Mouse (Mus musculus) heart, embryonic 10.5 days (tissue): ENCODE data around the gene Bricd5. TPM values are rescaled to one million over a fixed set of nuclear protein-coding genes. Genes with fewer than 3 reads are reported as not detected.
A peak's percentile ranks its signal among the peaks of the same experiment; 100 is the strongest.

Source experiments
- DNase-seq: peaks from one replicate; pipeline ENCODE4 v3.0.0-alpha.2; 2017; ENCODE audit warnings: low spot score
- H3K27ac ChIP-seq: fragments of 300-500 bp; sonication (generic); 2 replicates; pipeline ENCODE4 v1.5.1; 2016; ENCODE audit warnings: mild to moderate bottlenecking
- H3K27me3 ChIP-seq: fragments of 300-500 bp; sonication (generic); 2 replicates; pipeline ENCODE4 v1.6.1; 2016; ENCODE audit warnings: mild to moderate bottlenecking; ENCODE audit not compliant: poor library complexity, insufficient read depth, severe bottlenecking
- H3K36me3 ChIP-seq: fragments of 300-500 bp; sonication (generic); 2 replicates; pipeline ENCODE4 v1.6.1; 2016; ENCODE audit warnings: mild to moderate bottlenecking, moderate library complexity
- H3K4me1 ChIP-seq: fragments of 300-500 bp; sonication (generic); 2 replicates; pipeline ENCODE4 v1.6.1; 2016; ENCODE audit warnings: mild to moderate bottlenecking
- H3K4me3 ChIP-seq: fragments of 300-500 bp; sonication (generic); 2 replicates; pipeline ENCODE4 v1.5.1; 2016; ENCODE audit warnings: mild to moderate bottlenecking, moderate library complexity
- H3K9me3 ChIP-seq: fragments of 300-500 bp; sonication (generic); 2 replicates; pipeline ENCODE4 v1.6.1; 2016; ENCODE audit warnings: mild to moderate bottlenecking, moderate library complexity
- WGBS: fragments of 180-500 bp; shearing (Covaris S2); methylation state at CpG from one replicate; pipeline ENCODE4 v1.1.7; 2016; 5-methylcytosine and 5-hydroxymethylcytosine counted together
- polyA plus RNA-seq: library from polyadenylated mRNA; unstranded; fragments of >200 nt; fragmentation: Nextera tagmentation; extraction: Ambion mirVana; gene quantifications from 2 replicates; pipeline ENCODE4 v1.2.1, GENCODE M21; 2016

The Bricd5 gene
- polyA plus RNA-seq, 1 experiment from 2014 or later: 0.69 TPM

DNA sequence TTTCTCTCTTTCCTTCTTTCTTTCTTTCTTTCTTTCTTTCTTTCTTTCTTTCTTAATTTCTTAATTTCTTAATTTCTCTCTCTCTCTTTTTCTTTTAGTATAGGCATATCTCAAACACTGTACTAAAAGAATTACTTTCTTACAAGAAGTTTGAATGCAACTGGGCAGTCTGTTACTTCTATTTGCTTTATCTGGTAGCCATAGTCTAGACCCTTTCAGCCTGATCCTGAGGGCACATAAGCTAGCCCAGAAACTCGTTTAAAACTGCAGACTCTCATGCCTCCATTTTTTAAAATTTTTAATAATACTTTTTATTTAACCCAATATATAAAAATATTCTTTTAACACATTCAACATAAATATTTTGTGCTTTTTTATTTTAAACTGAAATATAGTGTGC, 5.7 kb downstream of the Bricd5 start:
- no peaks in the 10 kb centered on the region for H3K9me3 ChIP-seq
- WGBS: 32% methylated on average over 1 of the region's 1 CpGs
- peaks cover 19% of the 10 kb centered on the region for H3K4me1 ChIP-seq
- no peaks in the 10 kb centered on the region for H3K27me3 ChIP-seq
- DNase-seq: no peak
- peak overlapping the region; percentile 98; the same call in 1 of the 2 replicates for H3K27ac ChIP-seq
- H3K36me3 ChIP-seq: peaks cover 36% of the 10 kb centered on the region
- H3K4me3 ChIP-seq: peak overlapping the region; percentile 82

DNA sequence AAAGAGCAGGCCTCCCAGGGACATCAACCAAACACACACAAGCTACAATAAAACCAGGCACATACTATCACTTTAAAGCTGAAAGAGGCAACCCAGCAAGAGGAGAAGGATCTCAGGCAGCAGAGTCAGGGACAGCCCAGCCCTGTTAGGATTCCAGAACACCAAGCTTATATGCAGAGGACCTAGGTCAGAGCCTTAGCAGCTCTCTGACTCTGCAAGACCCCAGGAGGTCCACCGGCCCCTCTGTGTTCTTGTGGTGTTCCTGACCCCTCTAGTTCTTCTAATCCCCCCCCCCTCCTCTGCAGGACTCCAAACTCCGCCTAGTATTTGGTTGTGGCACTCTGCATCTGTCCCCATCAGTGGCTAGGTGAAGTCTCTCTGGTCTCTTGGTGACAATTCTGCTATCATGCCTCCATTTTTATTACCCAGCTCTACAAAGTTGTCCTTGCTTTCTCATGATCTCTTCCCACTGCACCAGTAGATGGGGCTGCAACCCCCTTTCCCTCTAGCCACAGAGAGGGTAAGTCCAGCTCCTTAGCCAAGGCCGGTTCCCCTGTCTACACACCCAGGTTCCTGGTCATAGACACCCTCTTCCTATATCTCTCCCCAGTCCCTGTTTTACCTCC, 6.6 kb downstream of the Bricd5 start:
- 0 out of 2 replicates have a peak overlapping the region, but pooled peaks have one; percentile 15 for H3K4me3 ChIP-seq
- no peaks in the 10 kb centered on the region for H3K9me3 ChIP-seq
- peak; percentile 66 for DNase-seq
- peaks cover 27% of the 10 kb centered on the region for H3K36me3 ChIP-seq
- peaks cover 5% of the 10 kb centered on the region; the same call in 1 of the 2 replicates for H3K27me3 ChIP-seq
- WGBS: 37% methylated on average over 3 of the region's 3 CpGs
- H3K4me1 ChIP-seq: peaks cover 20% of the 10 kb centered on the region
- peak overlapping the region; percentile 25; the same call in 1 of the 2 replicates for H3K27ac ChIP-seq

DNA sequence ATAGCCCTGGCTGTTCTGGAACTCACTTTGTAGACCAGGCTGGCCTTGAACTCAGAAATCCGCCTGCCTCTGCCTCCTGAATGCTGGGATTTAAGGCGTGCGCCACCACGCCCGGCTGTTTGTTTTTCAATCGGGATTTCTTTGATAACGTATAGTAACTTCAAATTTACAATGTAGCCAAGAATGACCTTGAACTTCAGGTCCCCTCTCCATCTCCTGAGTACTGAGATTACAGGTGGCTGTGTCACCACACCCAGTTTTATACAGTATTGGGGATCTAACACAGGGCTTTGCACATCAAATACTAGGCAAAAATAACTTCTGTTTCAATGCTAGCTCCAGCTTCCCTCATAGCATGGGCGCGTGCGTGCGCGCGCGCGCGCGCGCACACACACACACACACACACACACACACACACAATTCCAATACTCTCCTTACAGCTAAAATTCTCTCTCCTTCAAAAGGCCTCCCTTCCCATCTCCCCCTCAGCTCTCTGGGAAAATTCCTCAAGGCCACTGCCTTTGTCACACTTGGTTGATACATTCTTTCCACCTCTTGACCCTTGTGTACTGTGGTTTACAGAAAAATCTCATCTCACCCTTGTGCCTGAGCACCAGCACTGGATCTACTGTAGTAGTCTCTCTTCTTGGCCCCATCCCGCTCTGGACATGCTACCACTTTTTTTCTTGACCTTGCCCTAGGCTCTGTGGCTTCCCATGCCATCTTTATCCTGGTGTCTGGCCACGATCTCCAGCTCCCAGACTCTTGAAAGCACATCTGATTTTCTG, 7.5 kb downstream of the Bricd5 start:
- no peaks in the 10 kb centered on the region for H3K9me3 ChIP-seq
- peaks cover 18% of the 10 kb centered on the region for H3K36me3 ChIP-seq
- 90% methylated on average over 20 of the region's 20 CpGs for WGBS
- peaks cover 12% of the 10 kb centered on the region; the same call in 1 of the 2 replicates for H3K27me3 ChIP-seq
- no peak overlapping the region for H3K27ac ChIP-seq
- no peak overlapping the region for H3K4me3 ChIP-seq
- peak; percentile 68 for DNase-seq
- H3K4me1 ChIP-seq: peaks cover 25% of the 10 kb centered on the region

DNA sequence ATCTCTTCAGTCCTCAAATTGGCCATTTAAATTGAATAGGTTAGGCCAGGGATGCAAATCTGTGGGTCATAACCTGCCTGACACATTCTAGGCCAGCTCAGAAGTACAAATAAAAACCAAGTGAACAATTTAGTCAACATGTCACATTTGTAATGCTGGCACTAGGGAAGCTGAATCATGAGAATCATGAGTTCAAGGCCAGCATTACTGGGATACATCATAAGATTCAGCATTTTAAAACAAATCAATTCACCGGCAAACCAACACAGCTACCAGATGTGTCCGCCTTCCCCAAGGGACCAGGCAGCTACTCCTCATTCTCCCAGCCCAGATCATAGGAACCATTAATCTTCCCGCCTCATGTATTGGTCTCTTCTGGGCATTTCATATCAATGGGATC, 9.8 kb downstream of the Bricd5 start:
- 89% methylated on average over 3 of the region's 3 CpGs for WGBS
- Histone ChIP-seq H3K9me3 (no peaks in the 10 kb centered on the region), H3K4me1 (peaks cover 20% of the 10 kb centered on the region), H3K27me3 (peaks cover 35% of the 10 kb centered on the region), H3K4me3 (no peak overlapping the region), H3K36me3 (no peaks in the 10 kb centered on the region), H3K27ac (no peak overlapping the region)
- no peak for DNase-seq

DNA sequence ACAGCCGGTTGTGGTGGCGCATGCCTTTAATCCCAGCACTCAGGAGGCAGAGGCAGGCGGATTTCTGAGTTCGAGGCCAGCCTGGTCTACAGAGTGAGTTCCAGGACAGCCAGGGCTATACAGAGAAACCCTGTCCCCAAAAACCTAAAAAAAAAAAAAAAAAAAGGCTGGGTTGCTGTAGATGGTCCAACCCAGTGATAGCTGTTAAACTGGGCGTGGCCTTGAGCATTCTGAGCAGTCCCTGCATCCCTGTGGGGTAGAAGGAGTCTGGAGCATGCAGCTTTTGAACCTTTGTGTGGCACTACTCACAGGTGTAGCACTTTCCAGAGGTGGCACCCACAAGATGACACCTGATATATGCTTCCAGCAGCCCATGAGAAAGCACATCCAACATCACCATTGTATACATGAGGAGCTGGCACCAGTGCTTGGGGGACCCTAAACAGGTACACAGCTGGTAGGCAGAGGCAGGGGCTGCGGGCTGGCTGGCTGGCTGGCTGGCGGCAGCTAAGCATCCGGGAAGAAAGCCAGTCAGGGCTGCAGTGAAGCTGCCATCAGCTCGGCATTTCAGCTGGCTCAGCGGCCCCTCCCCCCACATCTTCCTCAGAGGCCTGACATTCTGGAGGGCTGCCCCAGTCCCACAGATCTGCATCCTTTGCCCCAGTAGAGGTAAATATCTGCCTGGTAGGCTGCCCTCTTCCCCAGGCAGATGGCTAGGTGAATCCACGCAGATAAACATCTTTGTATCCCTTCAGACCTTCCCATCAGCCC, 11.6 kb downstream of the Bricd5 start:
- Histone ChIP-seq H3K4me3 (no peak overlapping the region), H3K4me1 (peaks cover 30% of the 10 kb centered on the region), H3K9me3 (no peaks in the 10 kb centered on the region), H3K36me3 (no peaks in the 10 kb centered on the region), H3K27ac (peak overlapping the region; percentile 52; the same call in 1 of the 2 replicates), H3K27me3 (peaks cover 51% of the 10 kb centered on the region)
- no peak for DNase-seq
- 45% methylated on average over 11 of the region's 11 CpGs for WGBS

DNA sequence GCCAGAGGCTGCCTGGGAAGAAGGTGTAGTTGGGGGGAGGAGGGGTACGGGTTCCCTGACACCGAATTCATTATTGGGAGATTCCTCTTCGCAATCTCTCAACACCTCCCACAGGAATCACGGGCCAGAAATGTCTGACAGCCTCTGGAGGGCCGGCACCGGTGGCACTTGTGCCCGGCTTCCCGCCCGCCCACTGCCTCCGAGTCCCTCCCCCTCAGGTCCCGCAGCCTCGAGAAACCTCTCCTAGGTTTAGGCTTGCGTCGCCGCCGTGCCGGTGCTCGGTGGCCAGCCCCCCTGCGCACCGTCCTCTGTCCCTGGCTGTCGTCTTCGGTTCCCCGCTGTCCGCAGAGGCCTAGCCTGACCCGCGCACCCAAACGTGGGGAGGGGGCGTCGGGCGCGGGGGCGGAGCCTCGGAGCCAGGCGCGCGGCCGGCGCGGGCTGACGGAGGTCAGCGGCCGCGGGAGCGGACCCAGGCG, 14.5 kb downstream of the Bricd5 start, which contains the start of gene Caskin1:
Gene Caskin1 (plus strand): TSS at position 416 of the 476 bp plus-strand sequence.
- DNase-seq: no peak
- H3K4me1 ChIP-seq: peaks cover 26% of the 10 kb centered on the region
- WGBS: 1% methylated on average over 45 of the region's 45 CpGs

DNA sequence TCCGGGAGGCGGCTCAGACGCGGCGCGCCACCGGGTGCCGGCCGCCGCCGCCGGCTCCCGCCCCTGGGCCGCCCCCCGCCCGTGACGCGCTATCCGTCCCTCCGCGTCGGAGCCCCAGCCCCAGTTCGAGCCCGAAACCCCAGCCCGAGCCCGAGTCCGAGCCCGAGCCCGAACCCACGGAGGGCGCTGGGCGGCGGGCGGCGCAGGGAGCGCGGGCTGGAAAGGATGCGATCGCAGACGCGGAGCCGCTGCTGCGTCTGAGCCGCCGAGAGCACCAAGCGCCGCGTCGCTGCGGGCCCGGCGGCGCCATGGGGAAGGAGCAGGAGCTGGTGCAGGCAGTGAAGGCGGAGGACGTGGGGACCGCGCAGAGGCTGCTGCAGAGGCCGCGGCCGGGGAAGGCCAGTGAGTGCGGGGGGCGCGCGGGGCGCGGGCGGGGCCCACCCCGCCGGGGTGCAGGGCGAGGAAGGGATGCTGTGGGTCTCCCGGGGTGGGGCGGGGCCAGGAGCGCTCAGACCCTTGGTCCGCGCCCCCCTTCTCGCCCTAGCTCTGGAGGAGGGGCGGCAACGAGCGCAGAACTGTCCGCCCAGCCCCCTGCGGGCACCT, 15.1 kb downstream of the Bricd5 start:
- Histone ChIP-seq H3K27ac (peak overlapping the region; percentile 79), H3K4me3 (peak overlapping the region; percentile 82), H3K27me3 (peaks cover 70% of the 10 kb centered on the region), H3K9me3 (no peaks in the 10 kb centered on the region), H3K4me1 (peaks cover 26% of the 10 kb centered on the region), H3K36me3 (no peaks in the 10 kb centered on the region)
- DNase-seq: no peak
- WGBS: under 1% methylated on average over 71 of the region's 81 CpGs

More for the DNA sequence above, 14.5 kb downstream of the Bricd5 start, which contains the start of gene Caskin1:
- no peaks in the 10 kb centered on the region for H3K9me3 ChIP-seq
- peak within 1 kb of the TSS; percentile 79 for H3K27ac ChIP-seq
- no peaks in the 10 kb centered on the region for H3K36me3 ChIP-seq
- H3K27me3 ChIP-seq: peaks cover 70% of the 10 kb centered on the region
- peak within 1 kb of the TSS; percentile 82 for H3K4me3 ChIP-seq

DNA sequence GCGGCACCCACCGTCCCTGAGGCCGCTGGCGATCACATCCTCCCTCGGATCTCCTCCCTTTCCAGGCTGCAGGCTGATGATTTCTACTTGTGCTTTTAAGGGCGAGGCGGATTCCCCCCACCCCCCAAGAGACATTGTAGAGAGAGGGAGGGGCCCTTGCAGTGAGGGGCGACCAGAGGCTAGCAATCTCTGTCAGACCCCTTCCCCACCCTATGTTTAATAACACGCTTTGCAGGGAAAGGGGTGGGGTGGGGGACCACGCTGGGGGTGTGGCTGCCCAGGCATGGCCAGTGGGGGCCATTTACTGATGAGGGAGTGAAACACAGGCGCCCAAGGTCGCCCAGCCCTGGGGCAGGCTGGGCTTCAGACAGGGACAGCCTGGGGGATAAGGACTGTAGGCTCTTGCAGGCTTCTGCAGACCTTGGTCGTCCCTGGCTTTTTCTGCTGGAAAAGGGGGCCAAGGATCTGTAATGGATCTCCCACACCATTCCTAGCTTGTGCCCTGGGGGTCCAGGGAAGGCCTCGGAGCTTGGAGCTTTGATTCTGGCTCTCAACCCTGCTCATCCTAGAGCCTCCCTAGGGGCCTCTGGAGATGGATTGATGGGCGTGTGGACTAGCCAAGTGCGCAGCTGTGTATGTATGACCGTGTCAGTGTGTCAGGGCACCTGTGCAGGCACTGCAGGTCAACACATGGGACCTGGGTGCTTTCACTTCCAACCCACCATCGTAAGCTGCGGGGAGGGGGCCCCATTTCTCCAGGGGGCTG, 15.8 kb downstream of the Bricd5 start:
- Histone ChIP-seq H3K27me3 (peaks cover 70% of the 10 kb centered on the region), H3K27ac (peak overlapping the region; percentile 79)
- WGBS: 19% methylated on average over 19 of the region's 19 CpGs

DNA sequence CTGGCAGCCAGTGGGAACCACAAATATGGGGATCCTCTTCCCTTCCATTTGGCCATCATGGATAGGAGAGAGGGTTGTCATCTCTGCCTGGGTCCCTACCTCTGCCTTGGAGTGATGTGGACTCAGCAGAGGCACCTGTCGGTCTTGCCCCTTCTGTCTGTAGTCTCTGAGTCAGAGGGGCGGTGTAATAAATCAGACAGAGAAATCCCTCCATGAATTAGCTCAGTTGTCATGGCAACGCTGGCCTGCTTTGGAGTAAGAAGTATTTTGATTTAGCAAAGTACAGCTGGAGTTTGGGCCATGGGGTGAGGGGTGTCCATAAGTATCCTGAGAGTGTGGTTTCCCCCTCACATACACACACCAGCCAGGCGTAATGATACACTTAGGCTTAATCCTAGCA, 16.7 kb downstream of the Bricd5 start:
- WGBS: 82% methylated on average over 4 of the region's 4 CpGs
- no peak for DNase-seq
- Histone ChIP-seq H3K9me3 (no peaks in the 10 kb centered on the region), H3K4me1 (peaks cover 23% of the 10 kb centered on the region), H3K4me3 (no peak overlapping the region), H3K36me3 (no peaks in the 10 kb centered on the region), H3K27ac (no peak overlapping the region), H3K27me3 (peaks cover 70% of the 10 kb centered on the region)

More for the DNA sequence above, 15.8 kb downstream of the Bricd5 start:
- Histone ChIP-seq H3K4me1 (peaks cover 26% of the 10 kb centered on the region), H3K36me3 (no peaks in the 10 kb centered on the region), H3K9me3 (no peaks in the 10 kb centered on the region), H3K4me3 (peak overlapping the region; percentile 82)
- DNase-seq: no peak

DNA sequence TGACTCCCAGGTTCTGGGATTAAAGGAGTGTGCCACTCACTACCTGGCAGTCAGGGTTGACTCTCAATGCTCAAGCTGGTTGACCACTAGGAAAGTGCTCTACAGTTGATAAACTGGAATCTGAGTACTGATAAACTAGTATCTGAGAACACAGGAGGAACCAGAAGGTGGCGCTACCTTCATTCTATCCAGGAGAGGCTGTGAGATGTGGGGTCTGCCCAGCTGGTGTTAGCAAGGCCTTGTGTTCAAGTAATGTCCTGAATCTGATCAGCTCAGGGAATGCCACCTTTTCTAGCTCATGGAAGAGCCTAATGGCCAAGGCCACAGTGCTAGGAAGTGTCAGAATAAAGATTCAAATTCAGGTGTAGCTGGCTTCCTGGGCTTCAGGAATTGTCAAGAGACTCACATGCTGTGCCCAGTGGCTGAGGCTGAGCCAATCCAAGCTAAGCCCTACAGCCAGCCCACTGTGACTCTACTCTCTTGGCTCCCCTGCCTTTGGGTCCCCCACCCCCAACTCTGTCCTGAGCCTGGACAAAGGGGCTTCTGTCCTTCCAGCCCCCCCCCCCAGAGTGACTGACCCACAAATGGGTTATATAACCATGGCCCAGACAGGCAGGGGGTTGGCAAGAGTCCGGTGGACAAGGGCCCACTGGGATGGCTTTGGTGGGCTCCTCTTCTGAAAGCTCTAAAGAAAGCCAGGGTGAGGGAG, 21.1 kb downstream of the Bricd5 start:
- peaks cover 53% of the 10 kb centered on the region for H3K27me3 ChIP-seq
- WGBS: 46% methylated on average over 2 of the region's 2 CpGs
- no peaks in the 10 kb centered on the region for H3K36me3 ChIP-seq
- H3K27ac ChIP-seq: no peak overlapping the region
- no peak overlapping the region for H3K4me3 ChIP-seq
- peaks cover 3% of the 10 kb centered on the region for H3K4me1 ChIP-seq
- no peak for DNase-seq
- no peaks in the 10 kb centered on the region for H3K9me3 ChIP-seq

DNA sequence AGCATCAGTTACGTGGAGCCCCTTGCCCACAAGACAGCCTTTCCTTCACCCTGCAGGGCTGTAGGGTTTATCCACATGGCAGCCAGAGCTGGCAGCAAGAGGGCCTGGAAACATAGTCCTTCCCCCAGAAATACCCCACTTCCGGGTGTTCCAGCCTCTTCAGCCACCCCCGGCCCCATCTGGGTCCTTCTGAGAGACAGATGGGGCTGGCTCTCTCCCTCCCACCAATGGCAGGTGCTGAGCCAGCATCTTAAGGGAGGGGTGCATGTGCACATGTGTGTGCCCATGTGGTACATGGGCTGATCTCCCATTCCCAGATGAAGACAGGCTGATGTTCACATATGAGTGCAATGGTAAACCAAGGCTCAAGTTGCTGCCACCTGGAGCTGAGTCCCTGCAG, 21.8 kb downstream of the Bricd5 start:
- no peak overlapping the region for H3K27ac ChIP-seq
- WGBS: 68% methylated on average over 3 of the region's 3 CpGs
- peaks cover 50% of the 10 kb centered on the region for H3K27me3 ChIP-seq
- H3K4me3 ChIP-seq: no peak overlapping the region
- no peaks in the 10 kb centered on the region for H3K4me1 ChIP-seq
- H3K9me3 ChIP-seq: no peaks in the 10 kb centered on the region
- no peaks in the 10 kb centered on the region for H3K36me3 ChIP-seq
- no peak for DNase-seq
